Comparison of ENCODE assay signal across 10 mouse cellular contexts in genomic region chr12:45072185-45072584, GRCm38 (mm10). TPM values are rescaled to one million over a fixed set of nuclear protein-coding genes. Genes with fewer than 3 reads are reported as not detected.
DNase-seq lines count a peak whose midpoint lies in the region; ATAC-seq lines count a peak whose summit lies in the region.
"Had no signal": no experiment of that assay in that cellular context is flagged by ENCODE, and none has a peak within 500 bp of the region (broad histone marks: within the 10 kb centered on the region; RNA-seq: fewer than 3 reads in every experiment).

No protein-coding gene starts in this region.

- H3K9ac ChIP-seq in forebrain, embryonic 13.5 days, result no peak overlapping the region
- H3K9ac ChIP-seq in forebrain, embryonic 15.5 days (replicated peaks), result no peak overlapping the region
- H3K9ac ChIP-seq in liver, embryonic 11.5 days (ENCODE audit: low read depth, low read length), result no peak overlapping the region
- no peak overlapping the region for H3K9ac ChIP-seq in neural tube, embryonic 14.5 days (replicated peaks; ENCODE audit: low read depth, low read length)
- H3K9ac ChIP-seq: lung, embryonic 14.5 days had no signal

- 0 out of 2 replicates have a peak, but pooled peaks cover 2% of the 10 kb centered on the region for H3K27me3 ChIP-seq in forebrain, embryonic 13.5 days
- H3K27me3 ChIP-seq in forebrain, embryonic 15.5 days, result no peaks in the 10 kb centered on the region
- H3K27me3 ChIP-seq in liver, embryonic 11.5 days (replicated peaks; ENCODE audit: control insufficient read depth, insufficient read depth, low read length), result peaks cover 31% of the 10 kb centered on the region
- 0 out of 2 replicates have a peak, but pooled peaks cover 3% of the 10 kb centered on the region for H3K27me3 ChIP-seq in neural tube, embryonic 14.5 days (ENCODE audit: control insufficient read depth, insufficient read depth, low read length)

- 51% methylated on average over 3 of the region's 3 CpGs for WGBS in forebrain, embryonic 13.5 days
- whole genome bisulfite sequencing in forebrain, embryonic 15.5 days, result 43% methylated on average over 3 of the region's 3 CpGs
- 58% methylated on average over 3 of the region's 3 CpGs for WGBS in liver, embryonic 11.5 days
- 40% methylated on average over 3 of the region's 3 CpGs for WGBS in neural tube, embryonic 14.5 days

- H3K36me3 ChIP-seq in forebrain, embryonic 13.5 days (ENCODE audit: poor library complexity, severe bottlenecking), result no peaks in the 10 kb centered on the region
- no peaks in the 10 kb centered on the region for H3K36me3 ChIP-seq in forebrain, embryonic 15.5 days
- no peaks in the 10 kb centered on the region for H3K36me3 ChIP-seq in liver, embryonic 11.5 days (ENCODE audit: control insufficient read depth, insufficient read depth, low read length)
- no peaks in the 10 kb centered on the region for H3K36me3 ChIP-seq in neural tube, embryonic 14.5 days (ENCODE audit: control insufficient read depth, insufficient read depth, low read length)

- H3K4me2 ChIP-seq in forebrain, embryonic 13.5 days, result peak overlapping the region; percentile 98
- no peak overlapping the region for H3K4me2 ChIP-seq in forebrain, embryonic 15.5 days (replicated peaks)
- peak overlapping the region; percentile 14 for H3K4me2 ChIP-seq in liver, embryonic 11.5 days
- peak overlapping the region; percentile 98; the same call in 1 of the 2 replicates for H3K4me2 ChIP-seq in neural tube, embryonic 14.5 days (ENCODE audit: low read depth, low read length)

- H3K4me1 ChIP-seq in forebrain, embryonic 13.5 days, result peaks cover 31% of the 10 kb centered on the region
- H3K4me1 ChIP-seq in forebrain, embryonic 15.5 days, result peaks cover 24% of the 10 kb centered on the region
- H3K4me1 ChIP-seq in liver, embryonic 11.5 days (replicated peaks; ENCODE audit: control insufficient read depth, insufficient read depth, low read length), result no peaks in the 10 kb centered on the region
- H3K4me1 ChIP-seq in neural tube, embryonic 14.5 days (ENCODE audit: control insufficient read depth, insufficient read depth, low read length), result peaks cover 11% of the 10 kb centered on the region; the same call in 1 of the 2 replicates

- no peak overlapping the region for H3K27ac ChIP-seq in forebrain, embryonic 13.5 days
- no peak overlapping the region for H3K27ac ChIP-seq in forebrain, embryonic 15.5 days (replicated peaks)
- H3K27ac ChIP-seq in liver, embryonic 11.5 days (ENCODE audit: low read depth, low read length), result no peak overlapping the region
- H3K27ac ChIP-seq in neural tube, embryonic 14.5 days (ENCODE audit: low read depth, low read length), result no peak overlapping the region

- ATAC-seq in forebrain, embryonic 13.5 days, result no peak
- no peak for ATAC-seq in forebrain, embryonic 15.5 days (replicated peaks)
- no peak for ATAC-seq in liver, embryonic 11.5 days (replicated peaks; ENCODE audit: low FRiP score)
- ATAC-seq in neural tube, embryonic 14.5 days (ENCODE audit: low read depth), result no peak

- DNase-seq in liver, embryonic 11.5 days (ENCODE audit: low spot score), result no peak
- DNase-seq in liver, result no peak
- peak; percentile 23 to 37 for DNase-seq in kidney, adult 8-10 months
- no peak for DNase-seq in ovary, postnatal 14 days (ENCODE audit: low spot score)
- DNase-seq in layer of hippocampus, postnatal 36 days, result no peak
- DNase-seq: cerebellum, adult 9-10 months; lung, embryonic 14.5 days had no signal

- H3K4me3 ChIP-seq in forebrain, embryonic 13.5 days, result no peak overlapping the region
- no peak overlapping the region for H3K4me3 ChIP-seq in forebrain, embryonic 15.5 days
- H3K4me3 ChIP-seq in liver, embryonic 11.5 days (ENCODE audit: low read depth, low read length), result no peak overlapping the region
- H3K4me3 ChIP-seq in neural tube, embryonic 14.5 days (ENCODE audit: low read depth, low read length), result no peak overlapping the region

- H3K9me3 ChIP-seq in forebrain, embryonic 13.5 days (replicated peaks), result no peaks in the 10 kb centered on the region
- no peaks in the 10 kb centered on the region for H3K9me3 ChIP-seq in forebrain, embryonic 15.5 days
- no peaks in the 10 kb centered on the region for H3K9me3 ChIP-seq in liver, embryonic 11.5 days (ENCODE audit: control insufficient read depth, low read length)
- no peaks in the 10 kb centered on the region for H3K9me3 ChIP-seq in neural tube, embryonic 14.5 days (ENCODE audit: control insufficient read depth, low read length)

RNA-seq across cellular contexts. Expression of gene Stxbp6, which starts 2.3 kb away (rescaled TPM):
- 9.9 and 13.1 TPM in 2 replicates for polyA plus RNA-seq in forebrain, embryonic 13.5 days (2015; fragmentation: Nextera tagmentation; extraction: Ambion mirVana)
- 11.8 and 14.4 TPM in 2 replicates for polyA plus RNA-seq in forebrain, embryonic 15.5 days (2015; fragmentation: Nextera tagmentation; extraction: Ambion mirVana)
- polyA plus RNA-seq in liver, embryonic 11.5 days (2014; fragmentation: Nextera tagmentation; extraction: Ambion mirVana), result 9.2 and 11.4 TPM in 2 replicates
- polyA plus RNA-seq in neural tube, embryonic 14.5 days (2014; fragmentation: Nextera tagmentation; extraction: Ambion mirVana), result 19.4 and 23.7 TPM in 2 replicates
- 10 to 100 TPM; 72.4 to 77.5 TPM for total RNA-seq in layer of hippocampus, postnatal 36 days (2021)

Comparison
In these comparisons a context has a peak if more than half of its experiments do, and no peak if none do; other contexts are left out.
1. DNase-seq: peak in kidney, adult 8-10 months (2 of 2); none in liver, embryonic 11.5 days (single experiment), liver (single experiment), ovary, postnatal 14 days (single experiment) and layer of hippocampus, postnatal 36 days (0 of 2).